Mouse (Mus musculus) intestine, embryonic 14.5 days (tissue): ENCODE data around the gene Fance. TPM values are rescaled to one million over a fixed set of nuclear protein-coding genes. Genes with fewer than 3 reads are reported as not detected.

Experiments used
- ATAC-seq: fragments of 200-750 bp; cut with Nextera tagmentation; replicated peaks from 2 replicates; pipeline ENCODE4 v1.8.0; 2017; ENCODE audit warnings: low read depth, moderate number of reproducible peaks, moderate TSS enrichment, moderate library complexity; ENCODE audit not compliant: low FRiP score, low TSS enrichment
- DNase-seq: peaks from one replicate; pipeline ENCODE4 v3.0.0-alpha.2; 2018; ENCODE audit warnings: low spot score
- H3K27ac ChIP-seq: fragments of 300-500 bp; sonication (generic); 2 replicates; pipeline ENCODE4 v1.5.1; 2014; ENCODE audit warnings: low read depth, mild to moderate bottlenecking, control low read depth
- H3K27me3 ChIP-seq: fragments of 300-500 bp; sonication (generic); replicated peaks from 2 replicates; pipeline ENCODE4 v1.6.1; 2014; ENCODE audit warnings: low read length, control low read depth; ENCODE audit not compliant: control insufficient read depth, insufficient read depth
- H3K36me3 ChIP-seq: fragments of 300-500 bp; sonication (generic); 2 replicates; pipeline ENCODE4 v1.6.1; 2014; ENCODE audit warnings: low read length, control low read depth; ENCODE audit not compliant: control insufficient read depth, insufficient read depth
- H3K4me1 ChIP-seq: fragments of 300-500 bp; sonication (generic); replicated peaks from 2 replicates; pipeline ENCODE4 v1.6.1; 2014; ENCODE audit warnings: low read length, control low read depth, mixed read lengths; ENCODE audit not compliant: control insufficient read depth, insufficient read depth
- H3K4me2 ChIP-seq: fragments of 300-500 bp; sonication (generic); 2 replicates; pipeline ENCODE4 v1.6.1; 2014; ENCODE audit warnings: low read length
- H3K4me3 ChIP-seq: fragments of 300-500 bp; sonication (generic); 2 replicates; pipeline ENCODE4 v1.5.1; 2014; ENCODE audit warnings: low read depth, low read length, control low read depth, mixed read lengths
- H3K9ac ChIP-seq: fragments of 300-500 bp; sonication (generic); 2 replicates; pipeline ENCODE4 v1.6.1; 2014; ENCODE audit warnings: mild to moderate bottlenecking, low read length
- H3K9me3 ChIP-seq: fragments of 300-500 bp; sonication (generic); 2 replicates; pipeline ENCODE4 v1.6.1; 2016; ENCODE audit warnings: low read length, control low read depth; ENCODE audit not compliant: control insufficient read depth
- WGBS: fragments of 180-500 bp; shearing (Covaris S2); extraction: QIAGEN DNeasy Blood & Tissue Kit; methylation state at CpG from one replicate; pipeline ENCODE4 v1.1.7; 2014; 5-methylcytosine and 5-hydroxymethylcytosine counted together
- polyA plus RNA-seq: library from polyadenylated mRNA; unstranded; fragments of >200 nt; fragmentation: Nextera tagmentation; extraction: Ambion mirVana; gene quantifications from 2 replicates; pipeline ENCODE4 v1.2.1, GENCODE M21; 2014

Fance gene
- polyA plus RNA-seq, 1 experiment from 2014 or later, result 33.7 TPM

GRCm38 (mm10) chr17:28277721-28278120, 35.6 kb upstream of the Fance start:
- no peak overlapping the region for H3K9ac ChIP-seq

GRCm38 (mm10) chr17:28278156-28278555, 35.2 kb upstream of the Fance start:
- 92% methylated on average over 3 of the region's 3 CpGs for WGBS
- DNase-seq, result no peak
- no peak overlapping the region for H3K4me2 ChIP-seq
- no peak overlapping the region for H3K9ac ChIP-seq
- no peaks in the 10 kb centered on the region for H3K36me3 ChIP-seq
- H3K4me3 ChIP-seq, result no peak overlapping the region
- no peaks in the 10 kb centered on the region for H3K27me3 ChIP-seq
- H3K9me3 ChIP-seq, result no peaks in the 10 kb centered on the region
- H3K4me1 ChIP-seq, result peaks cover 25% of the 10 kb centered on the region
- ATAC-seq, result no peak
- no peak overlapping the region for H3K27ac ChIP-seq

More at GRCm38 (mm10) chr17:28277721-28278120, 35.6 kb upstream of the Fance start:
- Histone ChIP-seq H3K27ac (no peak overlapping the region), H3K9me3 (no peaks in the 10 kb centered on the region), H3K4me2 (no peak overlapping the region), H3K4me1 (peaks cover 25% of the 10 kb centered on the region), H3K4me3 (no peak overlapping the region), H3K36me3 (no peaks in the 10 kb centered on the region), H3K27me3 (no peaks in the 10 kb centered on the region)
- no peak for ATAC-seq
- 57% methylated on average over 10 of the region's 10 CpGs for WGBS
- DNase-seq, result no peak

GRCm38 (mm10) chr17:28279236-28279635, 34.1 kb upstream of the Fance start:
- 36% methylated on average over 4 of the region's 4 CpGs for WGBS
- Histone ChIP-seq H3K9me3 (no peaks in the 10 kb centered on the region), H3K4me1 (peaks cover 25% of the 10 kb centered on the region), H3K4me3 (no peak overlapping the region), H3K27ac (peak overlapping the region; percentile 14; the same call in 1 of the 2 replicates), H3K9ac (no peak overlapping the region), H3K4me2 (no peak overlapping the region), H3K27me3 (no peaks in the 10 kb centered on the region), H3K36me3 (no peaks in the 10 kb centered on the region)
- ATAC-seq, result no peak
- no peak for DNase-seq

- no peak; the same call in 1 of the 2 replicates for ATAC-seq
- H3K27ac ChIP-seq, result peak overlapping the region; percentile 14; the same call in 1 of the 2 replicates
These were observed 33.4 kb upstream of the Fance start for GRCm38 (mm10) chr17:28279780-28280422.

GRCm38 (mm10) chr17:28280423-28280800, 32.9 kb upstream of the Fance start:
- peaks cover 26% of the 10 kb centered on the region for H3K4me1 ChIP-seq
- 73% methylated on average over 7 of the region's 7 CpGs for WGBS
- no peak overlapping the region for H3K9ac ChIP-seq
- no peak for ATAC-seq
- no peak overlapping the region for H3K4me2 ChIP-seq
- H3K9me3 ChIP-seq, result no peaks in the 10 kb centered on the region
- H3K36me3 ChIP-seq, result no peaks in the 10 kb centered on the region
- DNase-seq, result no peak
- H3K27me3 ChIP-seq, result no peaks in the 10 kb centered on the region
- no peak overlapping the region for H3K27ac ChIP-seq
- no peak overlapping the region for H3K4me3 ChIP-seq

More at GRCm38 (mm10) chr17:28279780-28280422, 33.4 kb upstream of the Fance start:
- no peak for DNase-seq
- WGBS, result 67% methylated on average over 15 of the region's 15 CpGs
- Histone ChIP-seq H3K4me1 (peaks cover 25% of the 10 kb centered on the region), H3K4me3 (no peak overlapping the region), H3K4me2 (no peak overlapping the region), H3K9ac (no peak overlapping the region), H3K36me3 (no peaks in the 10 kb centered on the region), H3K9me3 (no peaks in the 10 kb centered on the region), H3K27me3 (no peaks in the 10 kb centered on the region)

- H3K27ac ChIP-seq, result no peak overlapping the region
- no peak overlapping the region for H3K4me2 ChIP-seq
- no peak overlapping the region for H3K9ac ChIP-seq
- H3K27me3 ChIP-seq, result no peaks in the 10 kb centered on the region
- WGBS, result 22% methylated on average over 5 of the region's 5 CpGs
- no peaks in the 10 kb centered on the region for H3K9me3 ChIP-seq
- no peaks in the 10 kb centered on the region for H3K36me3 ChIP-seq
- H3K4me1 ChIP-seq, result peaks cover 30% of the 10 kb centered on the region
- DNase-seq, result no peak
- ATAC-seq, result no peak
- H3K4me3 ChIP-seq, result no peak overlapping the region
These were observed 32.4 kb upstream of the Fance start for GRCm38 (mm10) chr17:28280831-28281377.

- H3K27me3 ChIP-seq, result no peaks in the 10 kb centered on the region
- no peak overlapping the region for H3K4me2 ChIP-seq
- H3K9ac ChIP-seq, result no peak overlapping the region
- H3K4me1 ChIP-seq, result peaks cover 33% of the 10 kb centered on the region
- H3K9me3 ChIP-seq, result no peaks in the 10 kb centered on the region
- WGBS, result 88% methylated on average over 7 of the region's 7 CpGs
- no peaks in the 10 kb centered on the region for H3K36me3 ChIP-seq
- no peak overlapping the region for H3K4me3 ChIP-seq
- no peak overlapping the region for H3K27ac ChIP-seq
- ATAC-seq (no peak), DNase-seq (no peak)
These were observed 31.4 kb upstream of the Fance start for GRCm38 (mm10) chr17:28281866-28282441.

GRCm38 (mm10) chr17:28283199-28283598, 30.1 kb upstream of the Fance start:
- Histone ChIP-seq H3K9ac (no peak overlapping the region), H3K4me3 (no peak overlapping the region), H3K27ac (no peak overlapping the region), H3K27me3 (no peaks in the 10 kb centered on the region), H3K36me3 (no peaks in the 10 kb centered on the region), H3K9me3 (no peaks in the 10 kb centered on the region), H3K4me2 (no peak overlapping the region), H3K4me1 (peaks cover 36% of the 10 kb centered on the region)
- ATAC-seq, result no peak
- no peak for DNase-seq
- WGBS, result 86% methylated on average over 10 of the region's 10 CpGs
